Mouse (Mus musculus): ENCODE measurements at regions not wholly inside any gene's neighbourhood (a gene's known extent, or its start where the extent isn't known, plus 50 kb on each side); places are given as distances from the start of the nearest gene placed in this dataset.

- DNase-seq (ENCODE audit: extremely low read depth, insufficient read length, low spot score), result no peak
Observed at GRCm38 (mm10) chr1:23462411-23462810, 64.8 kb upstream of the Ogfrl1 start.

GRCm38 (mm10) chr1:23464081-23464480, 66.5 kb upstream of the Ogfrl1 start:
- no peak for DNase-seq (ENCODE audit: extremely low read depth, insufficient read length, low spot score)

DNA sequence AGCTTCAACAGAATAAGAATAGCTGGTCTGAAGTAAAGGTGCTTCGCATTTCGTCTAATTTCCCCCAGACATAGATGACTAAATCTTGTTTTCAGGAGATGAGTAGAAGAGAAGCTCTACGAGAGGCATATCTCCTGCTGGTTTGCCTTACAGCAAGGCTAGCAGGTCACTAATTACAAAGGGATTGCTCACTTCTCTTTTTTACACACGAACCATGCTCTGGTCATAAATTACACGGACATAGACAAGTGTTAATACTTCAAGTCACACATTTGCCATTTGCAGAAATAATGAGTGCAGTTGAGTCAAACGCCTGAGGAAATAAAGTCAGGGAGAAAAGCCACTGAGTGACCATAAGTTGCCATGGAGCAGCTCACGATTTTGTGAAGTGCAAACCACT, 68.8 kb upstream of the Ogfrl1 start:
- no peak for DNase-seq (ENCODE audit: extremely low read depth, insufficient read length, low spot score)

GRCm38 (mm10) chr1:23467405-23467804, 69.8 kb upstream of the Ogfrl1 start:
- DNase-seq (ENCODE audit: extremely low read depth, insufficient read length, low spot score), result no peak

- no peak for DNase-seq (ENCODE audit: extremely low read depth, insufficient read length, low spot score)
Observed at GRCm38 (mm10) chr1:23480776-23481320, 83.3 kb upstream of the Ogfrl1 start.

GRCm38 (mm10) chr1:23484566-23484965, 87.0 kb upstream of the Ogfrl1 start:
- no peak for DNase-seq (ENCODE audit: extremely low read depth, insufficient read length, low spot score)

DNA sequence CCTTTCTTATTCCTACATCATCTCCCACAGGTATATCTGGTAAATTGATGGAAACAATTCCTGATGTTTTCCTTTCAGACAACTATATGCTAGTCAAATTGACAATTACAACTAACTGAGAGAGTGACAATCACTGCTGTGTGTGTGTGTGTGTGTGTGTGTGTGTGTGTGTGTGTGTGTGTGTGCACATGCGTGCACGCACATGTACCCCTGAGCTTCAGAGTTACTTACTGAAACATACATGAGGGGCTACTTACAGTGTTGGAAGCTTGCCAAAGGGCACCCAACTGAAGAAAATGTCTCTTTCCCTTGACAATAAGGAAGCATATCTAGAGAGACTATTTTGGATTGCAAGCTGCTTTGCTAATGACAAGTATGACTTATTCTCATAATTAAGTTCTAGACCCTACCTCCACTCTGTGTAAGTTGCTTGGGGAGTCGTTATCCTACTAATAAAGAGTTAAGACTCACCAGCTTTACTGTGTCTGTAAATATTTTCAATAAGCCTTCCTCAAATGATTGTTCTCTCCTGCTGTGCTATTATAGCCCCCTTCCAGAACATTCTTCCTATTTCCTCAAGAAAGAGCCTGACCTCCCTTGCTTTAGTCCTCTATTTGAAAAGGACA, 87.7 kb upstream of the Ogfrl1 start:
- DNase-seq (ENCODE audit: extremely low read depth, insufficient read length, low spot score), result no peak

GRCm38 (mm10) chr1:23487031-23487430, 89.5 kb upstream of the Ogfrl1 start:
- DNase-seq (ENCODE audit: extremely low read depth, insufficient read length, low spot score), result no peak

- DNase-seq (ENCODE audit: extremely low read depth, insufficient read length, low spot score), result no peak
Observed at GRCm38 (mm10) chr1:23490640-23491039, 93.1 kb upstream of the Ogfrl1 start.

- DNase-seq (ENCODE audit: extremely low read depth, insufficient read length, low spot score), result no peak
Observed at GRCm38 (mm10) chr1:23491041-23491440, 93.5 kb upstream of the Ogfrl1 start.

- DNase-seq (ENCODE audit: extremely low read depth, insufficient read length, low spot score), result no peak
Observed at GRCm38 (mm10) chr1:23492981-23493380, 95.4 kb upstream of the Ogfrl1 start.

DNA sequence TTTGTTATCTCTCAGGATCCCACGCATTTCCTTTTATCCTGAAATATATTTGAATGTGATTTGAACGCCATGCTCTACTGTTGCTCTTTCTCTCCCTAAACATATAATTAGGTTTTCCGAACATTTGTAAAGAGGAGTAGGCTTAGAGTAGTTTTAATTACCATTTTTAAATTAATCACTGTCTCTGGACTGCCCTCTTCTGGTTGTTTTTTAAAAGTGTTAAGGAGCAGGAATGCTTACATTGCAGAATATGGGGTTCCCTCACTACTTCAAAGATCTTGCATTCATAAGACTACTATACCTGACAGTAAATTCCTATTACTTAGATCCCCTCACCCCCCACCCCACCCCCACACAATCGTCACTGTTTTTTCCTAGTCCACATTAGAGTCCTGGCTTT, 97.8 kb upstream of the Ogfrl1 start:
- DNase-seq (ENCODE audit: extremely low read depth, insufficient read length, low spot score), result no peak

- no peak for DNase-seq (ENCODE audit: extremely low read depth, insufficient read length, low spot score)
Observed at GRCm38 (mm10) chr1:23520113-23520512, 122.5 kb upstream of the Ogfrl1 start.

DNA sequence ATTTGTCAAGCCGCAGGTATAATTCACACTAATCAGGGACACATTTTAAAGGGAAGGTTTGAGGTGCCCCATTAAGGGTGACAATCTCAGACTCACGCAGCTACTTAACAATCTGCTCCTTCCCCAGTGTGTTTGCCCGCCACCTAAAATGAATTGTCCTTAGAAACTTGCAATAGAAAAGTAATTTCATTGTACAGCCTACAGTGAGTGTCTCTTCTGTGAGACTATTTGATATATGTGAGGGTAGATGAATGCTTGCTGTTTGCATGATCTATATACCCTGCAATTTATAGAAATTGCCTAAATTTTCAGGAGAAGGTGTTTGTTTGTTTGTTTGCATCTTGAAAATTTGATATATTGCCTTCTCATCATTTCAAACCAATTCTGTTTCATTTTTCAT, 135.1 kb upstream of the Ogfrl1 start:
- no peak for DNase-seq (ENCODE audit: extremely low read depth, insufficient read length, low spot score)

- DNase-seq (ENCODE audit: extremely low read depth, insufficient read length, low spot score), result no peak
Observed at GRCm38 (mm10) chr1:23536621-23537020, 139.0 kb upstream of the Ogfrl1 start.

DNA sequence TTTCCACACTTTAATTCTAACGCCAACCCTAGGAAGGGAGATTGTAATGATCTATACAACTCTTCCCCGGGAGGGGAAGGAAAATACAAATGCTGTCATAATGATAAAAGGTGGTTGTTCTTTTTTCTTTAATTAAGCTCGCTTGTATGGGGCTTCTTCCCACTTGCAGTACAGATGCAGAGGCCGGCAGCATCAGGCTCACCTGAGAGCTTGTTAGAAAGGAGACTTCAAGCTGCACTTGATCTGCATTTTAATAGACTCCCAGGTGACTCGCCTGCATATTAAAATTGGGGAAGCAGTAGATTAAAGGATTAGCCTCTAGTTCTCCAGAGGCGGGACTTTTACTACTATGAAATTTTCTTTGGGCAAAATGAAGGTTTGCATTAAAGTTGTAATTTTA, 140.8 kb upstream of the Ogfrl1 start:
- DNase-seq (ENCODE audit: extremely low read depth, insufficient read length, low spot score), result no peak

DNA sequence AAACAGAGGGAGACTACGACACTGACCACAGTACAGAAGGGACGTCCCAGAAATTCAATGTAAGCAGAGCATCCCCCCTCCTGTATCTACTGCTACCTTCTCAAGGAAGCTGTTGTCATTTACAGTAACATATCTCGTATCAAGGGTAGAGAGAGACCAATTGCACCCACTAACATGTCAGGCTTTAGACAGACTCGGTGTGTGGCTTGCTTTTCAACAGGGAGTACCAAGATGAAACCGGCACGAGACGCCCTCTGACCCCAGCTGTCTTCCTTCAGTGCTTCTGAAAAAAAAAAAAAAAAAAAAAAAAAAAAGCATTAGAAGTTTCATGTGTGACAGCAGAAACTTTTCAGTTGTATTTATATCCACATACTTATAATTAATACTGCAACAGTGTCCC, 143.0 kb upstream of the Ogfrl1 start:
- no peak for DNase-seq (ENCODE audit: extremely low read depth, insufficient read length, low spot score)

GRCm38 (mm10) chr1:23555794-23556193, 158.2 kb upstream of the Ogfrl1 start:
- no peak for DNase-seq (ENCODE audit: extremely low read depth, insufficient read length, low spot score)

- no peak for DNase-seq (ENCODE audit: extremely low read depth, insufficient read length, low spot score)
Observed at GRCm38 (mm10) chr1:23568106-23568505, 170.5 kb upstream of the Ogfrl1 start.

GRCm38 (mm10) chr1:23574461-23574860, 176.9 kb upstream of the Ogfrl1 start:
- no peak for DNase-seq (ENCODE audit: extremely low read depth, insufficient read length, low spot score)

GRCm38 (mm10) chr1:23575005-23575404, 177.4 kb upstream of the Ogfrl1 start:
- DNase-seq (ENCODE audit: extremely low read depth, insufficient read length, low spot score), result no peak

DNA sequence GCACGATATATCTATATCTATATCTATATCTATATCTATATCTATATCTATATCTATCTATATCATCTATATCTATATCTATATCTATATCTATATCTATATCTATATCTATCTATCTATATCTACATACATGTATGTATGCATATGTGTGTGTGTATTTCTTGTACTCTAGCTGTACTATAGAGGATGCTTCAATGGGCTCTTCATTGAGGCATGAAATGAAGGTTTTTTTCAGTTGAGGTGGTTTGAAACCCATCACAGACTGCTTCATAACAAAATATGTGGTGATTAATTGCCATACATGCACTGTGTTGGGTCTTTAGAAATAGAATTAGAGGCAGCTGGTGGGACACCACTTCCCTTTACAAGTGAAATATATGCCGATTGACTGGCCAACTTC, 177.9 kb upstream of the Ogfrl1 start:
- DNase-seq (ENCODE audit: extremely low read depth, insufficient read length, low spot score), result no peak

DNA sequence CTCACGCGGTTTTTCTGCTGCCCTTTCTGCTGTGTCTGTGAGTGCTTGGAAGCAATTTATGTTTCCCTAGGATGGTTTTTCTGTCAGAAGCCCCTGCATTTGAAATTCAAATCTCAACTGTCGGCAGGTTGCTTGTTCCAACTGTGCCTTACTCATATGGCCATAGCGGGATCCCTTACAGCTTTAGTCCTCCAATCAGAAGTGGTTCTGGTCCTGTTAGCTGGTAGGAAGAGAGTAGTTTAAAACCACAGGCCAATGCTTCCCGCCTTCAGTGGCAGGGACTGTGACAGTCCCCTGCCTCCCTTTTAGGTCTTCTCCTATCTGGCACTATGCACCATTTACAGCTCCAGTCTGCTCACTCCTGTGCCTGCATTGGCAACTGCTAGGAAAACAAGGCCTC, 178.6 kb upstream of the Ogfrl1 start:
- DNase-seq (ENCODE audit: extremely low read depth, insufficient read length, low spot score), result no peak
